Mouse (Mus musculus) stomach, embryonic 16.5 days (tissue): ENCODE measurements at regions not wholly inside any gene's neighbourhood (a gene's known extent, or its start where the extent isn't known, plus 50 kb on each side); places are given as distances from the start of the nearest gene placed in this dataset.

ENCODE experiments used
- ATAC-seq: fragments of 200-750 bp; cut with Nextera tagmentation; 2 replicates; pipeline ENCODE4 v1.8.0; 2017; ENCODE audit warnings: moderate number of reproducible peaks, moderate TSS enrichment; ENCODE audit not compliant: insufficient read depth, low FRiP score
- H3K27ac ChIP-seq: fragments of 300-500 bp; sonication (generic); 2 replicates; pipeline ENCODE4 v1.5.1; 2014; ENCODE audit warnings: low read length
- H3K27me3 ChIP-seq: fragments of 300-500 bp; sonication (generic); 2 replicates; pipeline ENCODE4 v1.6.1; 2014; ENCODE audit warnings: low read length, control low read depth, mixed read lengths; ENCODE audit not compliant: control insufficient read depth, insufficient read depth
- H3K36me3 ChIP-seq: fragments of 300-500 bp; sonication (generic); 2 replicates; pipeline ENCODE4 v1.6.1; 2014; ENCODE audit warnings: low read length; ENCODE audit not compliant: control insufficient read depth, insufficient read depth
- H3K4me1 ChIP-seq: fragments of 300-500 bp; sonication (generic); 2 replicates; pipeline ENCODE4 v1.6.1; 2014; ENCODE audit warnings: low read length, control low read depth, mixed read lengths; ENCODE audit not compliant: control insufficient read depth, insufficient read depth
- H3K4me2 ChIP-seq: fragments of 300-500 bp; sonication (generic); 2 replicates; pipeline ENCODE4 v1.6.1; 2014; ENCODE audit warnings: low read depth, low read length, mixed read lengths
- H3K4me3 ChIP-seq: fragments of 300-500 bp; sonication (generic); replicated peaks from 2 replicates; pipeline ENCODE4 v1.5.1; 2014; ENCODE audit warnings: mild to moderate bottlenecking, low read length
- H3K9ac ChIP-seq: fragments of 300-500 bp; sonication (generic); 2 replicates; pipeline ENCODE4 v1.6.1; 2014; ENCODE audit warnings: low read length
- H3K9me3 ChIP-seq: fragments of 300-500 bp; sonication (generic); replicated peaks from 2 replicates; pipeline ENCODE4 v1.6.1; 2016; ENCODE audit warnings: low read length, control low read depth; ENCODE audit not compliant: control insufficient read depth
- WGBS: fragments of 180-500 bp; shearing (Covaris S2); extraction: QIAGEN DNeasy Blood & Tissue Kit; methylation state at CpG from one replicate; pipeline ENCODE4 v1.1.7; 2014; 5-methylcytosine and 5-hydroxymethylcytosine counted together

DNA sequence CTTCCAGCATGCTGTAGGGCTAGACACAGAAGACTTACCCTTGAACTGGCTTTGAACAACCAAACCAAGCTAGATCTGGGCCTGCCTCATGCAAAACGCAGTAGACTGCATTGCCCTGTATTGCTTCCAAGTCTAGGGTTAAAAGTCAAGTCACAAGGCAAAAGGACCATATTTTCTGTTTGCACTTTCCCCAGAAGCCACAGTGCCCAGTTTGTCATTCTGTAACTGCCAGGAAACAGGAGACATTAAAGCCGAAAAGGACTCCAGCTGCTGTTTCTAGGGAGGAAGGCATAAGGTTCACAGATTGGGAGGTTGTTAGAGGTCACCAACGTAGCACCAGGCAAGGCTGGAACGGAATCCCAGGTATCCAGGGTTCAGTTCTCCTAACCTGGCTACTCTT lies 72.8 kb upstream of the Bcl6 start:
- Histone ChIP-seq H3K9ac (no peak overlapping the region), H3K4me1 (peaks cover 13% of the 10 kb centered on the region), H3K4me3 (no peak overlapping the region), H3K4me2 (no peak overlapping the region), H3K9me3 (no peaks in the 10 kb centered on the region), H3K36me3 (no peaks in the 10 kb centered on the region), H3K27me3 (no peaks in the 10 kb centered on the region), H3K27ac (no peak overlapping the region)
- ATAC-seq = no peak
- WGBS = 63% methylated on average over 4 of the region's 4 CpGs

DNA sequence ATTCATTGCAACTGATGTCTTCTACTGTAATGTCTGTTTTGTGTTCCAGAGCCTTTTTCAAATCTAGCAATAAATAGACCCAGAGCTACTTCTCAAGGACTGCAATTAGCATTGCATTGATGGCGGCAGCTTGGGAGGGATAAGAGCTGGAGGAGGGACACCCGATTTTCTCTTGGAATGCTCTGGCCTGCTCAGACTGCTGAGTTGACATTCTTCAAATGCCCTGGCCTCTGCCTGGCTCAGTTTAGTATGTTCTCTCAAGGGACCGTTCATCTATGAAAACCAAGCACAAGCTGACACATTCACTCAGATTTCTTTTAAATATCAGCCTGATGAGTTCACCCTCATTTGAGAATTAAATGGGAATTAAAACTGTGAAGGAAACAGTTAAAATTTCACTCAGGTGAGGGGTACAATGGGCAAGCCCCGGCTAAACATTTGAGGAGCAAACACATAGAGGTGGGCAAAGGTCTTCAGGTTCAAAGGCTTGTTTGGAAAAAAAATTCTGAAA lies 70.5 kb upstream of the Bcl6 start:
- Histone ChIP-seq H3K36me3 (no peaks in the 10 kb centered on the region), H3K4me1 (peaks cover 16% of the 10 kb centered on the region), H3K4me2 (no peak overlapping the region), H3K27ac (peak overlapping the region; percentile 8; the same call in 1 of the 2 replicates), H3K4me3 (no peak overlapping the region), H3K9ac (no peak overlapping the region), H3K9me3 (no peaks in the 10 kb centered on the region), H3K27me3 (no peaks in the 10 kb centered on the region)
- 51% methylated on average over 4 of the region's 4 CpGs for WGBS
- ATAC-seq = no peak

DNA sequence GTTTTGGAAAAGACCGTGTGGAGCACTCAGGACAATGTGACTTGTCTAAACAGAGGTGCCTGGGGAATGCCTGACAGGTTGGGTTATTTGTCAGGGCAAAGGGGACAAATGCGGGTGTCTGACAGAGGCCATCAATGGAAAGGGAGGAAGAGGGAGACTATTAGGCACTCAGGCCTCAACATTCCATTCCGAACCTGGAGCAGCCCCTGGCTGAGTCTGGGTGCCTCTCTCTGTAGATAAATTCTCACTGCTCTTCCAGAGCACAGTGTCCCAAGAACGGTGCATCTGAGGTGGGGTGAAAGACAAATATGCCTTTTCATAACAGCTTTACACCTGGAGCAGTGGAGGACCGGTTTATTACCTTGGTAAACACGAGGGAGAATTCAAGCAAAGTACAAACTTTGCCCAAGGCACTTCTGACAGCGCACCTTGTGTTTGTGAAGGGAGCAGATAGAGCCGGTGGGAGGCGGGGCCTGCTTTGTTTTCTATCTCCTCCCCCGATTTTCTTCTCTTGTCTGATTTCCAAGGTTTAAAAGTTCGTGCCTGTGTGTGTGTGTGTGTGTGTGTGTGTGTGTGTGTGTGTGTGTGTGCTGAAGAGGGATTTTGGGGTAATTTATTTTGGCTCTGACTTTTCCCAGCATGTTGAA lies 68.4 kb upstream of the Bcl6 start:
- no peak overlapping the region for H3K9ac ChIP-seq
- WGBS = 14% methylated on average over 11 of the region's 11 CpGs
- H3K27ac ChIP-seq = peak overlapping the region; percentile 88

DNA sequence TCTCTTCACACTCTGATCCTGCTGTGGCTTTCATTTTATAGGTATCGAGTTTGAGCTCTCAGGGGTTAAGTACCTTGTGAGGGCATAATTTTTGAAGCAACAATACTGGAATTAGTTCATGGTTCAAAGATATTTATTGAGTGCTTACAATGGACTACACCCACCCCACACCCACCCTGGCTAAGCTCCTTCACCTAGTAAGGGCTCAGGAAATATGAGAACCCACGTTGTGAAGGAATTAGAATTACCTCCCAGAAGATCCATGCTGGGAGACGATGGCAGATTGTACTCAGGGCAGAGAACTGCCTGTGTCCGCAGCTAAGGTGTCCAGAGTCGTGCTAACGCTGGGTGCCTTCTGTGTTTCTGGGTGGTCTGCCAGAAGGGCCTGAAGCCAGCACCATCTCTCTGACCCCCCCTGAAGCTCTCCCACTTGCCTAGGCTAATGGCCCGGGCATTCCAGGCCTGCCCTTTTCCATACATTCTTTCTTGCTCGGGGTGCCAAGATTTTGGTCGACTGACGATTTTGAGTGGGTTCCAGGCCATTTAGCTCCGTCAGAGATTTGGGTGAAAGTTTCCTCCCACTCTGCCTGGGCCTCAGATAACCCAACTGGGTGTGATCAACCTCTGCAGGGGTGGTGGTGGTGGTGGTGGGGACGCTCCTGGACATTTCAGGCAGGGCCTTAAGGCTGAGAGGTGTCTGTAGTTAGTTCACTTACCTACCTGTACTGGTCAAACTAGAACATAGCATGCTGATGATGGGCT lies 67.7 kb upstream of the Bcl6 start:
- Histone ChIP-seq H3K4me2 (no peak overlapping the region; the same call in 1 of the 2 replicates), H3K27me3 (no peaks in the 10 kb centered on the region), H3K9ac (no peak overlapping the region), H3K9me3 (no peaks in the 10 kb centered on the region), H3K4me1 (peaks cover 20% of the 10 kb centered on the region), H3K4me3 (no peak overlapping the region), H3K27ac (peak overlapping the region; percentile 88), H3K36me3 (no peaks in the 10 kb centered on the region)
- peak; percentile 30; the same call in 1 of the 2 replicates for ATAC-seq
- 43% methylated on average over 12 of the region's 12 CpGs for WGBS

More for the DNA sequence above, 68.4 kb upstream of the Bcl6 start:
- Histone ChIP-seq H3K36me3 (no peaks in the 10 kb centered on the region), H3K27me3 (no peaks in the 10 kb centered on the region), H3K4me3 (no peak overlapping the region), H3K9me3 (no peaks in the 10 kb centered on the region), H3K4me2 (peak overlapping the region; percentile 25), H3K4me1 (peaks cover 20% of the 10 kb centered on the region)
- peak; percentile 84 for ATAC-seq

DNA sequence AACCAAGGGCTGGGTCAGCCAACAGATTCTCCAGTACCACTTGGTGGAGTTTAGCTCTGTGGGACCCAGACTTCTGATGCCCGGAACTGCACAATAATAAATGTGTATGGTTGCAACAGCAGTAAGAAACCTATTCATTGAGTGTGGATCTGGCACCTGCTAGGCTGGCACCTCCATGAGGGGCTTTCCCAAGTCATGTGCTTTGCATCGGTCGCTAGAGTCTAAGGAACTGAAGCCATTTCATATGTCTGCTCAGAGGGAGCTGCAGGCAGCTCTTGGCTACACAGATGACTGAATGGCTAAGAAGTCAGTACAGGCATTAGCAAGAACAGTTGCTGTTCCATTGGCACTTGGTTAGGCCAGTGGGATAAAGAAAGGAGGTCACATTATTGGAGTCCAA lies 65.6 kb upstream of the Bcl6 start:
- 96% methylated on average over 3 of the region's 3 CpGs for WGBS
- Histone ChIP-seq H3K4me3 (no peak overlapping the region), H3K27ac (no peak overlapping the region), H3K9me3 (no peaks in the 10 kb centered on the region), H3K27me3 (no peaks in the 10 kb centered on the region), H3K36me3 (no peaks in the 10 kb centered on the region), H3K4me2 (no peak overlapping the region), H3K4me1 (peaks cover 20% of the 10 kb centered on the region), H3K9ac (no peak overlapping the region)
- no peak for ATAC-seq

DNA sequence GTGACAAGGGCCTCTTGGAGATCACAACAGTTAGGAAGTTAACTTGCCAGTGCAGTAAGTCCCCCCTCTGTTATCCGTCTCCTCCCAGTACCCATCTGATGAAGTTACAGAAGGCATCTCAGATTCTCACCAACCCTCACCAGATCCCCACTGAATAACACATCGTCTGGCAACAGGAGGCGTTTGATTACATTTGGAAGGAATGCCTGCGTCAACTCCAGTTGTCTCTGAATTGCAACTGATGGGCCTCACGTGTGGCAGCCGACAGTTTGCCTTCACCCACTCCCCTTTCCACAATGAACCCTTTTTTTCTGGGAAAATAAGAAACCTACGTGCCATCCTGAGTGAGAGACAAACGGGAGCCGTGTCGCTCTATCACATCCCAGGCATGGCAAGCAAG lies 64.8 kb upstream of the Bcl6 start:
- 62% methylated on average over 10 of the region's 10 CpGs for WGBS

DNA sequence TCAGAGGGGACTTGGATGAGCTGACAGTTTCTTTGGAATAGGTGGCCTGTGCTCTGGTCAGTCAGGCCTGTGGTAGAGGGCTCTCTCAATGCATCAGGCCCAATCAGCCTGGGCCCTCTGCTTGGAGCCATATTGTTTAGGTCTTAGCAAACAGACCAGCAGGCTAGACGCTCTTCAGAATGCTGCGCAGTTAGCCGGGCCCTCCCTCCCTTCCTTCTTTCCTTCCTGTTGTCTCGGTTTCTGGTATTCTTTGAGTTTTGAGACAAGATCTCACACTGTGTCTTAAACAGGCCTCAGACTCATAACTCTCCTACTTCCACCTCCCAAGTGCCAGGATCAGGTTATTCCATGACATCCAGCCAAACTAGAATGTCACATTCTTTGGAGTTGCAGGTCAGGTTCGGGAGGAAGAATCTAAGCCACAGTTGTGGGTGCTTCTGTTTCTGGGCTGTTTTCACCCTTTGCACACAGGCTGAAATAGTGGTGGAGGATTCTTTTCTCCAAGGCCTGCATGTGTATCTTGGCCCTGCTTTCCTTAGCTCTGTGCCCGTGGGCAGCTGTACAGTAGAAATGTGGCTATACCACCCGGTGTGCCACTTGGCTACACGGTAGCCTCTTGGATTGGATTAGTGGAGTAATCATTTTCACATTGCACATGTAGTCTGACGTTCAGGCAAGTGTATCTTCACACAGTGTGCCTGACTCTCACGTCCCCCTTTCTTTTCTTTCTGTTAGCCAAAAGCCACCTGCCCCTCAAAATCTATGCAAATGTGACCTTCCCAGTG lies 62.4 kb upstream of the Bcl6 start:
- H3K4me1 ChIP-seq = 0 out of 2 replicates have a peak, but pooled peaks cover 6% of the 10 kb centered on the region
- H3K4me3 ChIP-seq = no peak overlapping the region
- no peaks in the 10 kb centered on the region for H3K9me3 ChIP-seq
- no peak overlapping the region for H3K9ac ChIP-seq
- ATAC-seq = no peak
- no peak overlapping the region for H3K27ac ChIP-seq
- H3K36me3 ChIP-seq = no peaks in the 10 kb centered on the region
- no peak overlapping the region for H3K4me2 ChIP-seq
- no peaks in the 10 kb centered on the region for H3K27me3 ChIP-seq
- 83% methylated on average over 10 of the region's 10 CpGs for WGBS

More for the DNA sequence above, 64.8 kb upstream of the Bcl6 start:
- H3K9ac ChIP-seq = no peak overlapping the region
- no peak for ATAC-seq
- H3K27ac ChIP-seq = no peak overlapping the region
- H3K4me3 ChIP-seq = no peak overlapping the region
- no peak overlapping the region for H3K4me2 ChIP-seq
- H3K27me3 ChIP-seq = no peaks in the 10 kb centered on the region
- H3K4me1 ChIP-seq = peaks cover 20% of the 10 kb centered on the region
- H3K9me3 ChIP-seq = no peaks in the 10 kb centered on the region
- no peaks in the 10 kb centered on the region for H3K36me3 ChIP-seq

DNA sequence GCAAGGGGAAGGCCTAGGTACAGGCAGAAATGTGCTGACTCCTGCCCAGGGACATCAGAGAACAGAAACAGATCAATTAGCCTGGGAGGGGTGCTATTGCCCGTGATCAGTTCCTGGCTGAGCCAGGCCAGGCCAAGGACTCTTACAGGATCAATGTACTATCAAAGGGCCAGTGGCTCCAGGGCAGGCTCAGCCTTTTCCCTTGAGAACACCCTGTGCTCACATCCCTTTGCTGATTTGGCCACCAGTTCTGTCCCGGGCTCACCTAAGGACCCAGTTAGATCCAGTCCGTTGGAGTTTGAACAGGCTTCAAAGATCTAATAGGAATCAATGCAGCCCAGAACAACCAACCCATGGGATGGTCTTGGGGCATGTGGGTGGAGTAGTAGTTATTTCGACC lies 55.1 kb upstream of the Bcl6 start:
- Histone ChIP-seq H3K27me3 (no peaks in the 10 kb centered on the region), H3K4me2 (no peak overlapping the region), H3K36me3 (no peaks in the 10 kb centered on the region), H3K9ac (no peak overlapping the region), H3K9me3 (no peaks in the 10 kb centered on the region), H3K27ac (no peak overlapping the region), H3K4me3 (no peak overlapping the region), H3K4me1 (no peaks in the 10 kb centered on the region)
- ATAC-seq = no peak
- WGBS = 78% methylated on average over 4 of the region's 4 CpGs

DNA sequence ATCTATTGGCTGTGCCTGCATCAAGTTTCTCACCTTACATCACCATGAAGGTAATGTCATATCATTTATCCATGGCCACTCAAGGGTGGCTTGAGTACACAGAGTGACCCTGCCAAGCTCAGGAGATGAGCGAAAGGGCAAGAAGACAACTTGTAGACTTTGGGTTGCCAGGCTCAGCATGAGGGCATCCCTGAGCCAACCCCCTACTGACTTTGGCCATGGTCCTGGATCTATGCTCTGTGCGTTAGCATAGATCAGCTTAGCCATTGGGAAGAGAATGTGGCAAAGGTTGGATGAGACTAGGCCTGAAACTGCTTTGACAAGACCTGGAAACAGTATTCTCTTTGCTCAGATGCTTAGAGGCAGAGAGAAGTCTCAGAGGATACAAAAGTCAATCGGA lies 54.3 kb upstream of the Bcl6 start:
- Histone ChIP-seq H3K4me3 (no peak overlapping the region), H3K4me1 (no peaks in the 10 kb centered on the region), H3K4me2 (no peak overlapping the region), H3K9me3 (no peaks in the 10 kb centered on the region), H3K9ac (no peak overlapping the region), H3K36me3 (no peaks in the 10 kb centered on the region), H3K27ac (no peak overlapping the region), H3K27me3 (no peaks in the 10 kb centered on the region)
- ATAC-seq = no peak
- 94% methylated on average over 3 of the region's 3 CpGs for WGBS
